Mouse (Mus musculus): ENCODE results near the gene Zbtb8a. TPM values are rescaled to one million over a fixed set of nuclear protein-coding genes. Genes with fewer than 3 reads are reported as not detected.

The Zbtb8a gene
- polyA plus RNA-seq, 1 experiment from 2014 or later, result 7.2 TPM

- Histone ChIP-seq H3K36me3 (ENCODE audit: control insufficient read depth, insufficient read depth, low read length) (peaks cover 24% of the 10 kb centered on the region), H3K4me3 (ENCODE audit: low read depth, low read length) (no peak overlapping the region), H3K4me1 (ENCODE audit: control insufficient read depth, insufficient read depth, low read length) (no peaks in the 10 kb centered on the region), H3K9ac (ENCODE audit: low read length) (no peak overlapping the region), H3K4me2 (ENCODE audit: low read depth, severe bottlenecking) (no peak overlapping the region), H3K27me3 (ENCODE audit: control insufficient read depth, insufficient read depth, low read length) (no peaks in the 10 kb centered on the region), H3K27ac (replicated peaks; ENCODE audit: low read depth, low read length) (no peak overlapping the region), H3K9me3 (ENCODE audit: control insufficient read depth, low read length) (no peaks in the 10 kb centered on the region)
- 95% methylated on average over 5 of the region's 5 CpGs for WGBS
- ATAC-seq (ENCODE audit: insufficient number of reproducible peaks, low FRiP score, low TSS enrichment, low read depth), result no peak
- no peak for DNase-seq (ENCODE audit: low spot score)
Measured at GRCm38 (mm10) chr4:129322042-129322441, 55.9 kb downstream of the Zbtb8a start.

GRCm38 (mm10) chr4:129320876-129321275, 57.0 kb downstream of the Zbtb8a start:
- DNase-seq (ENCODE audit: low spot score), result no peak
- Histone ChIP-seq H3K9me3 (ENCODE audit: control insufficient read depth, low read length) (no peaks in the 10 kb centered on the region), H3K4me1 (ENCODE audit: control insufficient read depth, insufficient read depth, low read length) (no peaks in the 10 kb centered on the region), H3K27ac (replicated peaks; ENCODE audit: low read depth, low read length) (no peak overlapping the region), H3K4me2 (ENCODE audit: low read depth, severe bottlenecking) (no peak overlapping the region), H3K27me3 (ENCODE audit: control insufficient read depth, insufficient read depth, low read length) (no peaks in the 10 kb centered on the region), H3K36me3 (ENCODE audit: control insufficient read depth, insufficient read depth, low read length) (peaks cover 22% of the 10 kb centered on the region), H3K9ac (ENCODE audit: low read length) (no peak overlapping the region), H3K4me3 (ENCODE audit: low read depth, low read length) (no peak overlapping the region)
- no peak for ATAC-seq (ENCODE audit: insufficient number of reproducible peaks, low FRiP score, low TSS enrichment, low read depth)
- 100% methylated on average over 1 of the region's 1 CpGs for WGBS

GRCm38 (mm10) chr4:129313886-129314285, 64.0 kb downstream of the Zbtb8a start:
- Histone ChIP-seq H3K27me3 (ENCODE audit: control insufficient read depth, insufficient read depth, low read length) (no peaks in the 10 kb centered on the region), H3K4me1 (ENCODE audit: control insufficient read depth, insufficient read depth, low read length) (no peaks in the 10 kb centered on the region), H3K27ac (replicated peaks; ENCODE audit: low read depth, low read length) (no peak overlapping the region), H3K9me3 (ENCODE audit: control insufficient read depth, low read length) (no peaks in the 10 kb centered on the region), H3K9ac (ENCODE audit: low read length) (no peak overlapping the region), H3K4me3 (ENCODE audit: low read depth, low read length) (no peak overlapping the region), H3K4me2 (ENCODE audit: low read depth, severe bottlenecking) (no peak overlapping the region), H3K36me3 (ENCODE audit: control insufficient read depth, insufficient read depth, low read length) (peaks cover 42% of the 10 kb centered on the region)
- ATAC-seq (ENCODE audit: insufficient number of reproducible peaks, low FRiP score, low TSS enrichment, low read depth) (no peak), DNase-seq (ENCODE audit: low spot score) (no peak)
- WGBS, result 92% methylated on average over 3 of the region's 3 CpGs

GRCm38 (mm10) chr4:129307936-129308335, 70.0 kb downstream of the Zbtb8a start:
- Histone ChIP-seq H3K4me3 (ENCODE audit: low read depth, low read length) (no peak overlapping the region), H3K36me3 (ENCODE audit: control insufficient read depth, insufficient read depth, low read length) (peaks cover 18% of the 10 kb centered on the region; the same call in 1 of the 2 replicates), H3K4me2 (ENCODE audit: low read depth, severe bottlenecking) (no peak overlapping the region), H3K9me3 (ENCODE audit: control insufficient read depth, low read length) (no peaks in the 10 kb centered on the region), H3K9ac (ENCODE audit: low read length) (no peak overlapping the region), H3K27me3 (ENCODE audit: control insufficient read depth, insufficient read depth, low read length) (no peaks in the 10 kb centered on the region), H3K27ac (replicated peaks; ENCODE audit: low read depth, low read length) (no peak overlapping the region), H3K4me1 (ENCODE audit: control insufficient read depth, insufficient read depth, low read length) (no peaks in the 10 kb centered on the region)
- 96% methylated on average over 1 of the region's 1 CpGs for WGBS
- ATAC-seq (ENCODE audit: insufficient number of reproducible peaks, low FRiP score, low TSS enrichment, low read depth) (no peak), DNase-seq (ENCODE audit: low spot score) (no peak)

- Histone ChIP-seq H3K36me3 (ENCODE audit: control insufficient read depth, insufficient read depth, low read length) (peaks cover 5% of the 10 kb centered on the region; the same call in 1 of the 2 replicates), H3K4me1 (ENCODE audit: control insufficient read depth, insufficient read depth, low read length) (no peaks in the 10 kb centered on the region), H3K27ac (replicated peaks; ENCODE audit: low read depth, low read length) (no peak overlapping the region), H3K4me2 (ENCODE audit: low read depth, severe bottlenecking) (no peak overlapping the region), H3K9ac (ENCODE audit: low read length) (no peak overlapping the region), H3K9me3 (ENCODE audit: control insufficient read depth, low read length) (no peaks in the 10 kb centered on the region), H3K4me3 (ENCODE audit: low read depth, low read length) (no peak overlapping the region), H3K27me3 (ENCODE audit: control insufficient read depth, insufficient read depth, low read length) (no peaks in the 10 kb centered on the region)
- 75% methylated on average over 1 of the region's 1 CpGs for WGBS
- ATAC-seq (ENCODE audit: insufficient number of reproducible peaks, low FRiP score, low TSS enrichment, low read depth) (no peak), DNase-seq (ENCODE audit: low spot score) (no peak)
Measured at GRCm38 (mm10) chr4:129304306-129304705, 73.6 kb downstream of the Zbtb8a start.

- Histone ChIP-seq H3K27ac (replicated peaks; ENCODE audit: low read depth, low read length) (no peak overlapping the region), H3K9me3 (ENCODE audit: control insufficient read depth, low read length) (no peaks in the 10 kb centered on the region), H3K4me2 (ENCODE audit: low read depth, severe bottlenecking) (no peak overlapping the region), H3K9ac (ENCODE audit: low read length) (no peak overlapping the region), H3K27me3 (ENCODE audit: control insufficient read depth, insufficient read depth, low read length) (no peaks in the 10 kb centered on the region), H3K4me1 (ENCODE audit: control insufficient read depth, insufficient read depth, low read length) (no peaks in the 10 kb centered on the region), H3K36me3 (ENCODE audit: control insufficient read depth, insufficient read depth, low read length) (peaks cover 5% of the 10 kb centered on the region; the same call in 1 of the 2 replicates), H3K4me3 (ENCODE audit: low read depth, low read length) (no peak overlapping the region)
- 89% methylated on average over 9 of the region's 9 CpGs for WGBS
- ATAC-seq (ENCODE audit: insufficient number of reproducible peaks, low FRiP score, low TSS enrichment, low read depth), result no peak
- DNase-seq (ENCODE audit: low spot score), result no peak
Measured at GRCm38 (mm10) chr4:129303816-129304215, 74.1 kb downstream of the Zbtb8a start.

Other genes starting within 250 kb of the Zbtb8a start
- 3.7 and 4.5 TPM in 2 replicates for gene Fndc5, start 241.1 kb downstream of the Zbtb8a start, polyA plus RNA-seq (2014; fragmentation: Nextera tagmentation; extraction: Ambion mirVana)
- gene S100pbp, start 188.4 kb downstream of the Zbtb8a start, polyA plus RNA-seq (2014; fragmentation: Nextera tagmentation; extraction: Ambion mirVana), result 30.5 and 32.3 TPM in 2 replicates
- 83.1 and 84.8 TPM in 2 replicates for gene Yars, start 188.4 kb downstream of the Zbtb8a start, polyA plus RNA-seq (2014; fragmentation: Nextera tagmentation; extraction: Ambion mirVana)
- 3.7 and 4.2 TPM in 2 replicates for gene C77080, start 116.7 kb downstream of the Zbtb8a start, polyA plus RNA-seq (2014; fragmentation: Nextera tagmentation; extraction: Ambion mirVana)
- 0.47 and 0.59 TPM in 2 replicates for gene Sync, start 90.5 kb downstream of the Zbtb8a start, polyA plus RNA-seq (2014; fragmentation: Nextera tagmentation; extraction: Ambion mirVana)
- gene Rbbp4, start 42.7 kb downstream of the Zbtb8a start, polyA plus RNA-seq (2014; fragmentation: Nextera tagmentation; extraction: Ambion mirVana), result 608 and 644 TPM in 2 replicates
- 42.5 and 53.3 TPM in 2 replicates for gene Zbtb8os, start 42.4 kb downstream of the Zbtb8a start, polyA plus RNA-seq (2014; fragmentation: Nextera tagmentation; extraction: Ambion mirVana)
- gene Zbtb8b, start 62.7 kb upstream of the Zbtb8a start, polyA plus RNA-seq (2014; fragmentation: Nextera tagmentation; extraction: Ambion mirVana), result 0.85 and 1.8 TPM in 2 replicates
- gene Bsdc1, start 83.5 kb upstream of the Zbtb8a start, polyA plus RNA-seq (2014; fragmentation: Nextera tagmentation; extraction: Ambion mirVana), result 23.8 and 25.9 TPM in 2 replicates
- gene Tssk3, start 112.9 kb upstream of the Zbtb8a start, polyA plus RNA-seq (2014; fragmentation: Nextera tagmentation; extraction: Ambion mirVana), result not detected in 2 replicates
- not detected in 2 replicates for gene Fam229a, start 113.1 kb upstream of the Zbtb8a start, polyA plus RNA-seq (2014; fragmentation: Nextera tagmentation; extraction: Ambion mirVana)
- 1,590 and 1,591 TPM in 2 replicates for gene Marcksl1, start 135.5 kb upstream of the Zbtb8a start, polyA plus RNA-seq (2014; fragmentation: Nextera tagmentation; extraction: Ambion mirVana)
- 299 and 309 TPM in 2 replicates for gene Hdac1, start 164.6 kb upstream of the Zbtb8a start, polyA plus RNA-seq (2014; fragmentation: Nextera tagmentation; extraction: Ambion mirVana)
- 10.7 and 12.1 TPM in 2 replicates for gene Lck, start 195.5 kb upstream of the Zbtb8a start, polyA plus RNA-seq (2014; fragmentation: Nextera tagmentation; extraction: Ambion mirVana)
- 3.5 and 4.3 TPM in 2 replicates for gene Fam167b, start 200.4 kb upstream of the Zbtb8a start, polyA plus RNA-seq (2014; fragmentation: Nextera tagmentation; extraction: Ambion mirVana)
- 296 and 317 TPM in 2 replicates for gene Eif3i, start 222.5 kb upstream of the Zbtb8a start, polyA plus RNA-seq (2014; fragmentation: Nextera tagmentation; extraction: Ambion mirVana)
- 202 and 207 TPM in 2 replicates for gene Tmem234, start 222.6 kb upstream of the Zbtb8a start, polyA plus RNA-seq (2014; fragmentation: Nextera tagmentation; extraction: Ambion mirVana)
- 1.8 and 2.8 TPM in 2 replicates for gene Dcdc2b, start 236.1 kb upstream of the Zbtb8a start, polyA plus RNA-seq (2014; fragmentation: Nextera tagmentation; extraction: Ambion mirVana)
- gene Iqcc, start 241.0 kb upstream of the Zbtb8a start, polyA plus RNA-seq (2014; fragmentation: Nextera tagmentation; extraction: Ambion mirVana), result 26.4 and 35.0 TPM in 2 replicates
- 40.3 and 48.8 TPM in 2 replicates for gene Ccdc28b, start 245.8 kb upstream of the Zbtb8a start, polyA plus RNA-seq (2014; fragmentation: Nextera tagmentation; extraction: Ambion mirVana)

Measured in limb, embryonic 11.5 days (tissue).